Mouse (Mus musculus) monocyte, adult 2 months (primary cell): ENCODE measurements around the gene Rapgef6.
"Not testable (repeated sequence)": the region's sequence is repeated elsewhere in the genome, so short reads cannot be mapped to it uniquely, and the experiment has no call there.

Source experiments
- DNase-seq, 2 experiments: peaks; one replicate each; pipeline ENCODE4 v3.0.0; 2022; ENCODE audit warnings: low spot score in 2 of 2, low read depth in 1 of 2

Gene Rapgef6

GRCm38 (mm10) chr11:54567959-54568358 lies 45.3 kb downstream of the Rapgef6 start:
- DNase-seq = no peak

- DNase-seq = no peak
These were observed 52.1 kb downstream of the Rapgef6 start for GRCm38 (mm10) chr11:54574741-54575140.

- no peak for DNase-seq
These were observed 69.9 kb downstream of the Rapgef6 start for GRCm38 (mm10) chr11:54592585-54592984.

GRCm38 (mm10) chr11:54594049-54594448 lies 71.4 kb downstream of the Rapgef6 start:
- DNase-seq = no peak

- no peak for DNase-seq
These were observed 72.4 kb downstream of the Rapgef6 start for GRCm38 (mm10) chr11:54595053-54595452.

GRCm38 (mm10) chr11:54595905-54596555 lies 73.4 kb downstream of the Rapgef6 start:
- DNase-seq = no peak

- no peak for DNase-seq
These were observed 75.3 kb downstream of the Rapgef6 start for GRCm38 (mm10) chr11:54597902-54598447.

- no peak for DNase-seq
These were observed 78.5 kb downstream of the Rapgef6 start for GRCm38 (mm10) chr11:54601121-54601520.

GRCm38 (mm10) chr11:54602764-54603163 lies 80.1 kb downstream of the Rapgef6 start:
- not testable (repeated sequence) for DNase-seq

- no peak for DNase-seq
These were observed 81.8 kb downstream of the Rapgef6 start for GRCm38 (mm10) chr11:54604415-54604814.

GRCm38 (mm10) chr11:54613628-54614027 lies 91.0 kb downstream of the Rapgef6 start:
- DNase-seq = no peak

- no peak for DNase-seq
These were observed 91.9 kb downstream of the Rapgef6 start for GRCm38 (mm10) chr11:54614560-54614959.

GRCm38 (mm10) chr11:54618841-54619240 lies 96.2 kb downstream of the Rapgef6 start:
- no peak for DNase-seq

GRCm38 (mm10) chr11:54621725-54622124 lies 99.1 kb downstream of the Rapgef6 start:
- no peak for DNase-seq

GRCm38 (mm10) chr11:54626905-54627304 lies 104.3 kb downstream of the Rapgef6 start:
- no peak for DNase-seq

- no peak for DNase-seq
These were observed 123.8 kb downstream of the Rapgef6 start for GRCm38 (mm10) chr11:54646420-54646819.

GRCm38 (mm10) chr11:54648573-54648972 lies 125.9 kb downstream of the Rapgef6 start:
- DNase-seq = no peak

GRCm38 (mm10) chr11:54655420-54655819 lies 132.8 kb downstream of the Rapgef6 start:
- DNase-seq = no peak

- DNase-seq = no peak
These were observed 151.1 kb downstream of the Rapgef6 start for GRCm38 (mm10) chr11:54673575-54674298.

GRCm38 (mm10) chr11:54675792-54676489 lies 153.3 kb downstream of the Rapgef6 start:
- no peak for DNase-seq

- no peak for DNase-seq
These were observed 156.5 kb downstream of the Rapgef6 start for GRCm38 (mm10) chr11:54679141-54679540.

GRCm38 (mm10) chr11:54684831-54685230 lies 162.2 kb downstream of the Rapgef6 start:
- no peak for DNase-seq
